Mouse (Mus musculus): ENCODE data around the gene Dlgap1.
A peak's percentile ranks its signal among the peaks of the same experiment; 100 is the strongest.
"Not testable (repeated sequence)": the region's sequence is repeated elsewhere in the genome, so short reads cannot be mapped to it uniquely, and the experiment has no call there.

Dlgap1 gene

GRCm38 (mm10) chr17:70799266-70799665, 830.4 kb downstream of the Dlgap1 start:
- DNase-seq (ENCODE audit: low read depth, low spot score): no peak

- no peak for DNase-seq (ENCODE audit: low read depth, low spot score)
These were observed 833.1 kb downstream of the Dlgap1 start for GRCm38 (mm10) chr17:70802022-70802421.

- no peak for DNase-seq (ENCODE audit: low read depth, low spot score)
These were observed 837.0 kb downstream of the Dlgap1 start for GRCm38 (mm10) chr17:70805866-70806265.

- DNase-seq (ENCODE audit: low read depth, low spot score): no peak
These were observed 837.7 kb downstream of the Dlgap1 start for GRCm38 (mm10) chr17:70806600-70806999.

GRCm38 (mm10) chr17:70807885-70808284, 839.0 kb downstream of the Dlgap1 start:
- DNase-seq (ENCODE audit: low read depth, low spot score): no peak

GRCm38 (mm10) chr17:70808837-70809236, 840.0 kb downstream of the Dlgap1 start:
- DNase-seq (ENCODE audit: low read depth, low spot score): no peak

- DNase-seq (ENCODE audit: low read depth, low spot score): no peak
These were observed 840.9 kb downstream of the Dlgap1 start for GRCm38 (mm10) chr17:70809776-70810175.

GRCm38 (mm10) chr17:70810795-70811194, 841.9 kb downstream of the Dlgap1 start:
- DNase-seq (ENCODE audit: low read depth, low spot score): no peak

GRCm38 (mm10) chr17:70815001-70815400, 846.1 kb downstream of the Dlgap1 start:
- no peak for DNase-seq (ENCODE audit: low read depth, low spot score)

GRCm38 (mm10) chr17:70817862-70818451, 849.1 kb downstream of the Dlgap1 start:
- no peak for DNase-seq (ENCODE audit: low read depth, low spot score)

GRCm38 (mm10) chr17:70823083-70823482, 854.2 kb downstream of the Dlgap1 start:
- DNase-seq (ENCODE audit: low read depth, low spot score): no peak

- no peak for DNase-seq (ENCODE audit: low read depth, low spot score)
These were observed 857.4 kb downstream of the Dlgap1 start for GRCm38 (mm10) chr17:70826227-70826626.

- DNase-seq (ENCODE audit: low read depth, low spot score): not testable (repeated sequence)
These were observed 858.7 kb downstream of the Dlgap1 start for GRCm38 (mm10) chr17:70827463-70828179.

- DNase-seq (ENCODE audit: low read depth, low spot score): no peak
These were observed 859.3 kb downstream of the Dlgap1 start for GRCm38 (mm10) chr17:70828180-70828528.

GRCm38 (mm10) chr17:70828569-70828968, 859.7 kb downstream of the Dlgap1 start:
- no peak for DNase-seq (ENCODE audit: low read depth, low spot score)

- no peak for DNase-seq (ENCODE audit: low read depth, low spot score)
These were observed 860.3 kb downstream of the Dlgap1 start for GRCm38 (mm10) chr17:70829217-70829616.

- DNase-seq (ENCODE audit: low read depth, low spot score): no peak
These were observed 861.3 kb downstream of the Dlgap1 start for GRCm38 (mm10) chr17:70829943-70830715.

GRCm38 (mm10) chr17:70831591-70831990, 862.7 kb downstream of the Dlgap1 start:
- no peak for DNase-seq (ENCODE audit: low read depth, low spot score)

- DNase-seq (ENCODE audit: low read depth, low spot score): no peak
These were observed 863.7 kb downstream of the Dlgap1 start for GRCm38 (mm10) chr17:70832544-70832943.

- no peak for DNase-seq (ENCODE audit: low read depth, low spot score)
These were observed 865.6 kb downstream of the Dlgap1 start for GRCm38 (mm10) chr17:70834430-70834965.

- no peak for DNase-seq (ENCODE audit: low read depth, low spot score)
These were observed 866.4 kb downstream of the Dlgap1 start for GRCm38 (mm10) chr17:70835071-70835790.

GRCm38 (mm10) chr17:70836820-70837219, 867.9 kb downstream of the Dlgap1 start:
- peak; percentile 99 for DNase-seq (ENCODE audit: low read depth, low spot score)

Measured in 3T3-L1 (cell line).